Mouse (Mus musculus) embryonic facial prominence, embryonic 14.5 days (tissue): ENCODE data around the gene Tgtp2. TPM values are rescaled to one million over a fixed set of nuclear protein-coding genes. Genes with fewer than 3 reads are reported as not detected.
"Not testable (repeated sequence)": the region's sequence is repeated elsewhere in the genome, so short reads cannot be mapped to it uniquely, and the experiment has no call there.

ENCODE experiments used
- ATAC-seq: fragments of 200-750 bp; cut with Nextera tagmentation; 2 replicates; pipeline ENCODE4 v1.8.0; 2017; ENCODE audit warnings: low read depth, moderate number of reproducible peaks, moderate TSS enrichment
- DNase-seq: peaks from one replicate; pipeline ENCODE4 v3.0.0-alpha.2; 2015; ENCODE audit warnings: low spot score
- H3K27ac ChIP-seq: fragments of 300-500 bp; sonication (generic); replicated peaks from 2 replicates; pipeline ENCODE4 v1.5.1; 2014; ENCODE audit warnings: low read depth, mild to moderate bottlenecking, low read length, moderate library complexity
- H3K27me3 ChIP-seq: fragments of 300-500 bp; sonication (generic); replicated peaks from 2 replicates; pipeline ENCODE4 v1.6.1; 2014; ENCODE audit warnings: low read length; ENCODE audit not compliant: control insufficient read depth, insufficient read depth
- H3K36me3 ChIP-seq: fragments of 300-500 bp; sonication (generic); 2 replicates; pipeline ENCODE4 v1.6.1; 2014; ENCODE audit warnings: low read length, mixed read lengths; ENCODE audit not compliant: control insufficient read depth, insufficient read depth
- H3K4me1 ChIP-seq: fragments of 300-500 bp; sonication (generic); 2 replicates; pipeline ENCODE4 v1.6.1; 2014; ENCODE audit warnings: antibody characterized with exemption, low read length; ENCODE audit not compliant: control insufficient read depth, insufficient read depth
- H3K4me2 ChIP-seq: fragments of 300-500 bp; sonication (generic); 2 replicates; pipeline ENCODE4 v1.6.1; 2014; ENCODE audit warnings: low read depth, mild to moderate bottlenecking, low read length, moderate library complexity, mixed read lengths
- H3K4me3 ChIP-seq: fragments of 300-500 bp; sonication (generic); 2 replicates; pipeline ENCODE4 v1.5.1; 2014; ENCODE audit warnings: low read depth, mild to moderate bottlenecking, low read length
- H3K9ac ChIP-seq: fragments of 300-500 bp; sonication (generic); 2 replicates; pipeline ENCODE4 v1.6.1; 2014; ENCODE audit warnings: low read depth, mild to moderate bottlenecking, low read length, moderate library complexity, mixed read lengths
- H3K9me3 ChIP-seq: fragments of 300-500 bp; sonication (generic); 2 replicates; pipeline ENCODE4 v1.6.1; 2016; ENCODE audit warnings: low read length; ENCODE audit not compliant: control insufficient read depth
- WGBS: fragments of 180-500 bp; shearing (Covaris S2); extraction: QIAGEN DNeasy Blood & Tissue Kit; methylation state at CpG from one replicate; pipeline ENCODE4 v1.1.7; 2014; 5-methylcytosine and 5-hydroxymethylcytosine counted together
- polyA plus RNA-seq: library from polyadenylated mRNA; unstranded; fragments of >200 nt; fragmentation: Nextera tagmentation; extraction: Ambion mirVana; gene quantifications from 2 replicates; pipeline ENCODE4 v1.2.1, GENCODE M21; 2014

Gene Tgtp2
- polyA plus RNA-seq, 1 experiment from 2014 or later = 0.11 TPM

DNA sequence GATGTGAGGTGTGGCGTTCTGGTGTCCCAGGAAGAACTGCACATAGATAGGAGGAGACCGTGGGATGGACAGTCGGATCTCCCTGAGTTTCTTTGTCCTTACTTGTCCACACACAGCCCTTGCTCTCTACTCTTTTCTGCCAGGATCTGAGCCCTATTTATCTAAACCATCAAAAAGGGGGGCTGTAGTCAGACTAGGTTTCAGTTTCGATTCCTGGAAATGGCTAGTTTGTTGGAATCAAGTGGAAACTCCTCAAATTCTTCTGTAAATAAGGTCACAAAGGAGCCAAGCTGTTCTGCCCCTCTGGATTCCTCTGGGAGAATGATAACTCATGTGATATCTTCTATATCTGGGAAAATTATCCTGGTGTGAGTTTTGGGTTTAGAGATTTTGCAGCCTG, 17.4 kb upstream of the Tgtp2 start:
- Histone ChIP-seq H3K4me1 (no peaks in the 10 kb centered on the region), H3K9me3 (no peaks in the 10 kb centered on the region), H3K36me3 (no peaks in the 10 kb centered on the region), H3K4me2 (no peak overlapping the region), H3K4me3 (no peak overlapping the region), H3K27ac (no peak overlapping the region), H3K9ac (no peak overlapping the region), H3K27me3 (no peaks in the 10 kb centered on the region)
- ATAC-seq = no peak
- no peak for DNase-seq
- 82% methylated on average over 4 of the region's 4 CpGs for WGBS

- H3K27me3 ChIP-seq = no peaks in the 10 kb centered on the region
- H3K4me2 ChIP-seq = no peak overlapping the region
- H3K9me3 ChIP-seq = no peaks in the 10 kb centered on the region
- H3K9ac ChIP-seq = no peak overlapping the region
- H3K4me1 ChIP-seq = no peaks in the 10 kb centered on the region
- no peak overlapping the region for H3K4me3 ChIP-seq
- no peak for ATAC-seq
- no peak overlapping the region for H3K27ac ChIP-seq
- DNase-seq = no peak
- WGBS = 81% methylated on average over 1 of the region's 1 CpGs
- H3K36me3 ChIP-seq = no peaks in the 10 kb centered on the region
These were observed 16.6 kb upstream of the Tgtp2 start for GRCm38 (mm10) chr11:49080636-49081035.

DNA sequence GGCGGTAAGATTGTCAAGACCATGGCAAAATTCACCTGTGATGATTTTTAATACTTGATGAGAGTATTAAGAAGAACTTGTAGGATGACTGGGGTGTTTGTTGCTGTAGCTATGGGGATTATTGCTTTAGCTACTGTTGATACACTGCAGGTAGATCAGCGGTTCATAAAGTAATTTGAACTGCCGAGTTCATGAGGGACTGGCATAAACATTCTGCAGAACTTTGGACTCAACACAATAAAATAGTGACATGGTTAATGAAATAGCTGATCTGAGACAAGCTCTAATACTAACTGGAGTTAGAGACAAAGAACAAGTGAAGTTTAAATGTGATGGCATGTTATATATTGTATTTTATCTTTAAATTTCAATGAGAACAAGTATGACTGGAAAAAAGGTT, 14.7 kb upstream of the Tgtp2 start:
- no peak for ATAC-seq

GRCm38 (mm10) chr11:49077012-49077411, 13.0 kb upstream of the Tgtp2 start:
- no peak overlapping the region for H3K9ac ChIP-seq
- H3K36me3 ChIP-seq = no peaks in the 10 kb centered on the region
- H3K27ac ChIP-seq = peak overlapping the region; percentile 3; the same call in 1 of the 2 replicates
- DNase-seq = no peak
- no peak overlapping the region for H3K4me3 ChIP-seq
- no peak overlapping the region for H3K4me2 ChIP-seq
- H3K9me3 ChIP-seq = no peaks in the 10 kb centered on the region
- no peak for ATAC-seq
- H3K27me3 ChIP-seq = no peaks in the 10 kb centered on the region
- WGBS = 39% methylated on average over 1 of the region's 1 CpGs
- no peaks in the 10 kb centered on the region for H3K4me1 ChIP-seq

More for the DNA sequence above, 14.7 kb upstream of the Tgtp2 start:
- 85% methylated on average over 3 of the region's 3 CpGs for WGBS
- Histone ChIP-seq H3K9ac (no peak overlapping the region), H3K4me2 (no peak overlapping the region), H3K36me3 (no peaks in the 10 kb centered on the region), H3K4me1 (no peaks in the 10 kb centered on the region), H3K27ac (no peak overlapping the region), H3K4me3 (no peak overlapping the region), H3K9me3 (no peaks in the 10 kb centered on the region), H3K27me3 (no peaks in the 10 kb centered on the region)
- DNase-seq = no peak

DNA sequence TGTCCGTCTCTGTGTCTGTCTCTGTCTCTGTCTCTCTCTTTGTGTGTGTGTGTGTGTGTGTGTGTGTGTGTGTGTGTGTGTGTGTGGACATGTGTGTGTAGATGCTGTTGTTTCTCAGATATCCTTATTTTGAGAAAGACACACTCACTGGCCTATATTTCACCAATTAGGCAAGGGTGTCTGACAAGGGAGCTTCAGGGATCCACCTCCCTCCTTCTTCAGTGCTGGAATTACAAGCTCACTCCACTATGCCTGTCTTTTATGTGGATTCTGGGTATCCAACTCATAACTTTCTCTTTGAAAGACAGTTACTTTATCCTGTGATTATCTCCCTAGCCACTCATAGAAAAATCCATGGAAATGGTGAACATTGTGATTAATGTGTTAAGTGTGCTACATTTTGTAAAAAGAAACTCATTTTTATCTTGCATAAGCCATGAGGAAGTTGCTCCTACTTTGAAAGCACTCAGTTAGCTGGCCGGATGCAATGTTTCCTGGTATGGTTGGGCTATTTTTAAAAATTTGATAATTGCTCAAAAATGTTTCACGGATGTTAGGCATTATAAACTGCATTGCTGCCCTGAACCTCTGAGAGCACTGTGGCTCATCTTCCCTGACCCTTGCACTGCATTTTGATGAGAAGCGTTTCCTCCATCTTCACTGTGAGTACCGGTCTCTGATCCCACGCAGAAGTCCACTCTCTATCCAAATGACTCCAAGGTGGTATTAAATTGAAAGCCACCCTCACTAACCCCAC, 12.2 kb upstream of the Tgtp2 start, which contains the start of gene Ifi47:
Gene Ifi47 (plus strand): TSS at position 587 of the 757 bp plus-strand sequence.
- ATAC-seq, H3K9ac ChIP-seq, H3K36me3 ChIP-seq, H3K9me3 ChIP-seq, H3K4me2 ChIP-seq, H3K27me3 ChIP-seq, H3K4me3 ChIP-seq, H3K4me1 ChIP-seq: not testable (repeated sequence)
- DNase-seq = peak; percentile 30
- 58% methylated on average over 6 of the region's 6 CpGs for WGBS
- peak within 1 kb of the TSS; percentile 3; the same call in 1 of the 2 replicates for H3K27ac ChIP-seq

DNA sequence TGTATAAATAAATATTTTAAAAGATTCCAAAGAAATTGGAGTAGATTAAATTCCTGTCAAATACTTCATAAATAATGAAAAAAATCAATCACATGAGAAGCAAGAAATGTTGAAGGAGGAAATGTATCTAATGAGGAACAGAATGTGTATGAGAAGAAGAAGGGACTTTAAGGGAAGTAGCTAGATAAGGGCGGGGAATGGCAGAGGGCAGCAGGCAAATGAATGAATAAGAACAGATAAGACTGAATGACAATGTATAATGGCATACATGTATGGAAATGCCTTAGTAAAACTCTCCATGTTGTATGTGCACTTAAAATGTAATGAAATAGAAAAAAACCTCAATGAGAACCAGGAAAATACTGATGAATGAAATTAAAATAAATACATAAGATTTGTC, 4.4 kb upstream of the Tgtp2 start:
- ATAC-seq = no peak
- WGBS = 79% methylated on average over 1 of the region's 1 CpGs
- H3K27ac ChIP-seq = no peak overlapping the region
- H3K4me1 ChIP-seq = no peaks in the 10 kb centered on the region
- no peak for DNase-seq
- H3K4me2 ChIP-seq = no peak overlapping the region
- no peak overlapping the region for H3K9ac ChIP-seq
- H3K27me3 ChIP-seq = no peaks in the 10 kb centered on the region
- no peaks in the 10 kb centered on the region for H3K9me3 ChIP-seq
- no peaks in the 10 kb centered on the region for H3K36me3 ChIP-seq
- no peak overlapping the region for H3K4me3 ChIP-seq

- not testable (repeated sequence) for H3K9me3 ChIP-seq, H3K9ac ChIP-seq, H3K27me3 ChIP-seq, DNase-seq, H3K27ac ChIP-seq, H3K4me1 ChIP-seq, H3K4me3 ChIP-seq, H3K36me3 ChIP-seq, H3K4me2 ChIP-seq, ATAC-seq
- 65% methylated on average over 1 of the region's 2 CpGs for WGBS
These were observed 2.1 kb downstream of the Tgtp2 start for GRCm38 (mm10) chr11:49061865-49062264.

- WGBS = 66% methylated on average over 2 of the region's 3 CpGs
- H3K9me3 ChIP-seq, H3K27me3 ChIP-seq, H3K4me3 ChIP-seq, H3K9ac ChIP-seq, H3K36me3 ChIP-seq, ATAC-seq, H3K4me1 ChIP-seq, H3K4me2 ChIP-seq, H3K27ac ChIP-seq, DNase-seq: not testable (repeated sequence)
These were observed 3.9 kb downstream of the Tgtp2 start for GRCm38 (mm10) chr11:49060061-49060460.

DNA sequence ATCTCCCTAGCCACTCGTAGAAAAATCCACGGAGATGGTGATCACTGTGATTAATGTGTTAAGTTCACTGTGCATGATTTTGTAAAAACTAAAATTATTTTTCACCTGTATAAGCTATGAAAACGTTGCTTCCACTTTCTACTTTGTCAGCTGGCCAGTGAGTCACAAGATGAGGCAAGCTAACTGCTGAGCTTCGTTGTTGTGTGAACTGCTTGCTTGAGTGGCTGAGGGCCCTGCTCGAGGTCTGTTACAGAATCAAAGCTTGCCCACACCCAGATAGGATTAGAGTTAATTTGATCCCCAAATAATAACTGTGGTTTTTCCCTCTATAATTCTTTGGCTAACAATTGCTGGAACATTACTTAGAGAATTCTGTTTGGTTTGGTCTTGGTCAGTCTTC, 12.1 kb downstream of the Tgtp2 start:
- not testable (repeated sequence) for H3K4me1 ChIP-seq, H3K36me3 ChIP-seq, DNase-seq, H3K4me3 ChIP-seq, H3K9ac ChIP-seq, H3K27ac ChIP-seq, H3K9me3 ChIP-seq, H3K27me3 ChIP-seq, ATAC-seq, H3K4me2 ChIP-seq
- WGBS = no CpG with 5 or more reads among the region's 5 CpGs
